27 mouse cellular contexts compared by ENCODE assay signal in genomic region chr3:158386848-158387247, GRCm38 (mm10).
DNase-seq lines count a peak whose midpoint lies in the region; ATAC-seq and TF ChIP-seq lines count a peak whose summit lies in the region.
"Had no signal": no experiment of that assay in that cellular context is flagged by ENCODE, and none has a peak within 500 bp of the region (broad histone marks: within the 10 kb centered on the region; RNA-seq: fewer than 3 reads in every experiment).

No protein-coding gene starts in this region.

- TF ChIP-seq CTCF in intestine, postnatal 0 days (IDR thresholded peaks at IDR 0.05; ENCODE audit: low read depth): no peak
- no peak for TF ChIP-seq CTCF in cerebellum, adult 2 months (IDR thresholded peaks at IDR 0.05; ENCODE audit: borderline replicate concordance, insufficient read depth, low read depth, low read length)

- no peak overlapping the region for H3K9ac ChIP-seq in intestine, embryonic 14.5 days (ENCODE audit: low read length)
- no peak overlapping the region for H3K9ac ChIP-seq in intestine, postnatal 0 days (ENCODE audit: low read depth, low read length)
- H3K9ac ChIP-seq in midbrain, embryonic 11.5 days (ENCODE audit: low read length): no peak overlapping the region
- H3K9ac ChIP-seq in midbrain, embryonic 14.5 days (replicated peaks; ENCODE audit: low read length): no peak overlapping the region
- H3K9ac ChIP-seq: embryonic facial prominence, embryonic 13.5 days; embryonic facial prominence, embryonic 15.5 days; forebrain, embryonic 12.5 days had no signal

- H3K4me1 ChIP-seq in intestine, embryonic 14.5 days (replicated peaks; ENCODE audit: control insufficient read depth, insufficient read depth, low read length): no peaks in the 10 kb centered on the region; the same call in 1 of the 2 replicates
- no peaks in the 10 kb centered on the region for H3K4me1 ChIP-seq in intestine, postnatal 0 days (replicated peaks; ENCODE audit: control insufficient read depth, insufficient read depth, low read length)
- no peaks in the 10 kb centered on the region; the same call in 1 of the 2 replicates for H3K4me1 ChIP-seq in midbrain, embryonic 11.5 days (ENCODE audit: control insufficient read depth, insufficient read depth, low read length)
- no peaks in the 10 kb centered on the region for H3K4me1 ChIP-seq in midbrain, embryonic 14.5 days (ENCODE audit: control insufficient read depth, insufficient read depth, low read length)
- no peaks in the 10 kb centered on the region for H3K4me1 ChIP-seq in cerebellum, adult 2 months (ENCODE audit: control insufficient read depth, insufficient read depth, low read length)
- H3K4me1 ChIP-seq: embryonic facial prominence, embryonic 13.5 days; embryonic facial prominence, embryonic 15.5 days had no signal

- H3K36me3 ChIP-seq in intestine, embryonic 14.5 days (ENCODE audit: control insufficient read depth, insufficient read depth, low read length): no peaks in the 10 kb centered on the region
- no peaks in the 10 kb centered on the region for H3K36me3 ChIP-seq in intestine, postnatal 0 days (ENCODE audit: control insufficient read depth, insufficient read depth)
- no peaks in the 10 kb centered on the region for H3K36me3 ChIP-seq in midbrain, embryonic 11.5 days (ENCODE audit: control insufficient read depth, insufficient read depth, low read length)
- no peaks in the 10 kb centered on the region for H3K36me3 ChIP-seq in midbrain, embryonic 14.5 days (ENCODE audit: control insufficient read depth, insufficient read depth, low read length)
- H3K36me3 ChIP-seq: embryonic facial prominence, embryonic 13.5 days; embryonic facial prominence, embryonic 15.5 days; forebrain, embryonic 10.5 days; forebrain, embryonic 12.5 days; G1E had no signal

- peak; percentile 79 for ATAC-seq in intestine, embryonic 14.5 days (replicated peaks; ENCODE audit: low FRiP score, low TSS enrichment, low read depth)
- no peak for ATAC-seq in intestine, postnatal 0 days
- no peak for ATAC-seq in midbrain, embryonic 11.5 days (ENCODE audit: low FRiP score)
- ATAC-seq in midbrain, embryonic 14.5 days (ENCODE audit: low FRiP score, low TSS enrichment): no peak
- ATAC-seq: activated CD4-positive, CD25-positive, alpha-beta regulatory T cell, adult 4 months; CD4-positive, CD25-positive, alpha-beta regulatory T cell, adult 4 months; forebrain, embryonic 14.5 days; forebrain, embryonic 16.5 days; Patski had no signal

- no peak overlapping the region for H3K4me3 ChIP-seq in intestine, embryonic 14.5 days (ENCODE audit: low read depth, low read length)
- H3K4me3 ChIP-seq in intestine, postnatal 0 days (ENCODE audit: low read depth, low read length): no peak overlapping the region
- H3K4me3 ChIP-seq in midbrain, embryonic 11.5 days (ENCODE audit: low read depth, low read length): no peak overlapping the region
- H3K4me3 ChIP-seq in midbrain, embryonic 14.5 days (replicated peaks; ENCODE audit: low read depth, low read length): no peak overlapping the region
- H3K4me3 ChIP-seq in cerebellum, adult 2 months (replicated peaks; ENCODE audit: insufficient read depth, low read depth, low read length): no peak overlapping the region
- H3K4me3 ChIP-seq: embryonic facial prominence, embryonic 13.5 days; embryonic facial prominence, embryonic 15.5 days; erythroblast, embryonic 14.5 days; forebrain, embryonic 10.5 days; forebrain, embryonic 12.5 days had no signal

- H3K27me3 ChIP-seq in intestine, embryonic 14.5 days (replicated peaks; ENCODE audit: control insufficient read depth, insufficient read depth, low read length): no peaks in the 10 kb centered on the region
- H3K27me3 ChIP-seq in intestine, postnatal 0 days (replicated peaks; ENCODE audit: control insufficient read depth, insufficient read depth, low read length): peaks cover 17% of the 10 kb centered on the region
- no peaks in the 10 kb centered on the region for H3K27me3 ChIP-seq in midbrain, embryonic 11.5 days (ENCODE audit: control insufficient read depth, insufficient read depth, low read length)
- H3K27me3 ChIP-seq in midbrain, embryonic 14.5 days (ENCODE audit: control insufficient read depth, insufficient read depth, low read length): no peaks in the 10 kb centered on the region
- H3K27me3 ChIP-seq in cerebellum, adult 2 months (ENCODE audit: control insufficient read depth, insufficient read depth, low read length): no peaks in the 10 kb centered on the region
- H3K27me3 ChIP-seq: CH12.LX; embryonic facial prominence, embryonic 13.5 days; embryonic facial prominence, embryonic 15.5 days; forebrain, embryonic 12.5 days; Patski had no signal

- H3K9me3 ChIP-seq in intestine, embryonic 14.5 days (ENCODE audit: control insufficient read depth, low read length): no peaks in the 10 kb centered on the region
- H3K9me3 ChIP-seq in intestine, postnatal 0 days (ENCODE audit: control insufficient read depth): no peaks in the 10 kb centered on the region
- no peaks in the 10 kb centered on the region for H3K9me3 ChIP-seq in midbrain, embryonic 11.5 days (ENCODE audit: control insufficient read depth, low read length)
- H3K9me3 ChIP-seq in midbrain, embryonic 14.5 days (ENCODE audit: control insufficient read depth, low read length): no peaks in the 10 kb centered on the region
- H3K9me3 ChIP-seq: embryonic facial prominence, embryonic 13.5 days; embryonic facial prominence, embryonic 15.5 days; forebrain, embryonic 10.5 days; forebrain, embryonic 12.5 days; G1E had no signal

- H3K27ac ChIP-seq in intestine, embryonic 14.5 days (ENCODE audit: low read depth): no peak overlapping the region
- H3K27ac ChIP-seq in intestine, postnatal 0 days (ENCODE audit: low read depth, low read length): no peak overlapping the region
- H3K27ac ChIP-seq in midbrain, embryonic 11.5 days (ENCODE audit: low read depth, low read length): no peak overlapping the region
- no peak overlapping the region for H3K27ac ChIP-seq in midbrain, embryonic 14.5 days (replicated peaks; ENCODE audit: low read depth, low read length)
- H3K27ac ChIP-seq in cerebellum, adult 2 months (ENCODE audit: insufficient read depth, low read length): no peak overlapping the region
- H3K27ac ChIP-seq: embryonic facial prominence, embryonic 13.5 days; embryonic facial prominence, embryonic 15.5 days; forebrain, embryonic 10.5 days; forebrain, embryonic 12.5 days had no signal

- H3K4me2 ChIP-seq in intestine, embryonic 14.5 days (ENCODE audit: low read length): no peak overlapping the region
- H3K4me2 ChIP-seq in intestine, postnatal 0 days (replicated peaks; ENCODE audit: low read depth): no peak overlapping the region
- H3K4me2 ChIP-seq in midbrain, embryonic 11.5 days: no peak overlapping the region
- H3K4me2 ChIP-seq in midbrain, embryonic 14.5 days (ENCODE audit: low read length): no peak overlapping the region
- H3K4me2 ChIP-seq: embryonic facial prominence, embryonic 13.5 days; embryonic facial prominence, embryonic 15.5 days; forebrain, embryonic 12.5 days had no signal

- no peak for TF ChIP-seq POLR2A in cerebellum, adult 2 months (IDR thresholded peaks at IDR 0.05; ENCODE audit: borderline replicate concordance, insufficient read depth, low read length)

- 2% methylated on average over 1 of the region's 1 CpGs for WGBS in intestine, embryonic 14.5 days
- 0% methylated on average over 1 of the region's 1 CpGs for WGBS in intestine, postnatal 0 days
- WGBS in midbrain, embryonic 11.5 days: 75% methylated on average over 1 of the region's 1 CpGs
- 66% methylated on average over 1 of the region's 1 CpGs for WGBS in midbrain, embryonic 14.5 days
- 74% methylated on average over 1 of the region's 1 CpGs for WGBS in cerebellum, adult 2 months

- DNase-seq in intestine, embryonic 14.5 days (ENCODE audit: low spot score): no peak
- peak; percentile 47 for DNase-seq in midbrain, embryonic 11.5 days (ENCODE audit: low spot score, missing footprints)
- DNase-seq in midbrain, embryonic 14.5 days: no peak
- no peak for DNase-seq in cerebellum, adult 2 months
- DNase-seq: adrenal gland, adult 8-10 months; adrenal gland, postnatal 14 days; adrenal gland, postnatal 36 days; B cell, adult 2 months; cerebellum, adult 11-12 months; cerebellum, adult 8-10 months; cerebellum, adult 9-11 months; cerebellum, postnatal 14 days; cerebellum, postnatal 36 days; embryo, embryonic 11 days had no signal
